ENCODE assay signal across 15 mouse cellular contexts in genomic region chr5:103998739-103999138, GRCm38 (mm10). TPM values are rescaled to one million over a fixed set of nuclear protein-coding genes. Genes with fewer than 3 reads are reported as not detected.
DNase-seq lines count a peak whose midpoint lies in the region; ATAC-seq and TF ChIP-seq lines count a peak whose summit lies in the region.
"Had no signal": no experiment of that assay in that cellular context is flagged by ENCODE, and none has a peak within 500 bp of the region (broad histone marks: within the 10 kb centered on the region; RNA-seq: fewer than 3 reads in every experiment).

No protein-coding gene starts in this region.

- 0 out of 2 replicates have a peak, but pooled peaks cover 3% of the 10 kb centered on the region for H3K4me1 ChIP-seq in forebrain, embryonic 14.5 days (ENCODE audit: control insufficient read depth, insufficient read depth, low read length)
- H3K4me1 ChIP-seq in forebrain, postnatal 0 days (ENCODE audit: insufficient read depth) = no peaks in the 10 kb centered on the region
- H3K4me1 ChIP-seq in olfactory bulb, adult 2 months (ENCODE audit: control insufficient read depth, insufficient read depth, low read length) = 0 out of 2 replicates have a peak, but pooled peaks cover 3% of the 10 kb centered on the region
- H3K4me1 ChIP-seq in embryonic facial prominence, embryonic 10.5 days = peaks cover 12% of the 10 kb centered on the region
- H3K4me1 ChIP-seq: stomach, embryonic 15.5 days had no signal

- no peak for TF ChIP-seq CTCF in forebrain, postnatal 0 days (IDR thresholded peaks at IDR 0.05; ENCODE audit: low read depth)
- no peak for TF ChIP-seq CTCF in olfactory bulb, adult 2 months (IDR thresholded peaks at IDR 0.05; ENCODE audit: insufficient read depth, low read depth, low read length)

- H3K27ac ChIP-seq in forebrain, embryonic 14.5 days (ENCODE audit: low read depth, low read length) = no peak overlapping the region
- no peak overlapping the region for H3K27ac ChIP-seq in forebrain, postnatal 0 days (ENCODE audit: low read depth, low read length)
- H3K27ac ChIP-seq in olfactory bulb, adult 2 months (ENCODE audit: insufficient read depth, low read depth, low read length) = 0 out of 2 replicates have a peak overlapping the region, but pooled peaks have one; percentile 41
- H3K27ac ChIP-seq in embryonic facial prominence, embryonic 10.5 days (replicated peaks) = no peak overlapping the region
- H3K27ac ChIP-seq: forebrain, embryonic 15.5 days; intestine, embryonic 15.5 days; liver, embryonic 13.5 days; stomach, embryonic 15.5 days had no signal

- peak; percentile 34 for DNase-seq in forebrain, embryonic 14.5 days (ENCODE audit: low spot score)
- DNase-seq in forebrain, postnatal 0 days = no peak
- peak; percentile 14 for DNase-seq in right cerebral cortex, adult 18-20 months
- DNase-seq in right cerebral cortex, postnatal 10 days (ENCODE audit: low spot score in 2 of 2) = no peak
- DNase-seq in cerebellum, postnatal 25 days = peak; percentile 56 to 79
- no peak for DNase-seq in gastrocnemius, postnatal 25 days
- no peak for DNase-seq in embryonic facial prominence, embryonic 10.5 days (ENCODE audit: low spot score)
- DNase-seq: B cell, adult 2 months; liver, embryonic 13.5 days had no signal

- no peaks in the 10 kb centered on the region for H3K27me3 ChIP-seq in forebrain, embryonic 14.5 days (replicated peaks; ENCODE audit: control insufficient read depth, insufficient read depth, low read length)
- no peaks in the 10 kb centered on the region for H3K27me3 ChIP-seq in forebrain, postnatal 0 days (ENCODE audit: insufficient read depth, low read length)
- H3K27me3 ChIP-seq in embryonic facial prominence, embryonic 10.5 days (replicated peaks; ENCODE audit: low read depth, poor library complexity, severe bottlenecking) = peaks cover 2% of the 10 kb centered on the region; the same call in 1 of the 2 replicates
- H3K27me3 ChIP-seq: forebrain, embryonic 15.5 days; intestine, embryonic 15.5 days; liver, embryonic 13.5 days; stomach, embryonic 15.5 days had no signal

- WGBS in forebrain, embryonic 14.5 days = 58% methylated on average over 5 of the region's 5 CpGs
- 48% methylated on average over 5 of the region's 5 CpGs for WGBS in forebrain, postnatal 0 days
- 31% methylated on average over 5 of the region's 5 CpGs for WGBS in olfactory bulb, adult 2 months
- WGBS in embryonic facial prominence, embryonic 10.5 days = 77% methylated on average over 5 of the region's 5 CpGs

- no peak overlapping the region for H3K4me2 ChIP-seq in forebrain, embryonic 14.5 days (ENCODE audit: low read length)
- no peak overlapping the region for H3K4me2 ChIP-seq in forebrain, postnatal 0 days (ENCODE audit: low read depth)
- H3K4me2 ChIP-seq: forebrain, embryonic 15.5 days; intestine, embryonic 15.5 days; liver, embryonic 13.5 days; stomach, embryonic 15.5 days had no signal

- no peak for TF ChIP-seq POLR2A in olfactory bulb, adult 2 months (IDR thresholded peaks at IDR 0.05; ENCODE audit: insufficient read depth, low read depth, low read length)

- no peak overlapping the region for H3K4me3 ChIP-seq in forebrain, embryonic 14.5 days (ENCODE audit: low read depth, low read length)
- H3K4me3 ChIP-seq in forebrain, postnatal 0 days (ENCODE audit: low read depth, low read length) = no peak overlapping the region
- H3K4me3 ChIP-seq in olfactory bulb, adult 2 months (ENCODE audit: insufficient read depth, low read depth, low read length) = no peak overlapping the region
- no peak overlapping the region for H3K4me3 ChIP-seq in embryonic facial prominence, embryonic 10.5 days
- H3K4me3 ChIP-seq: forebrain, embryonic 15.5 days; intestine, embryonic 15.5 days; liver, embryonic 13.5 days; stomach, embryonic 15.5 days had no signal

- no peak for ATAC-seq in forebrain, embryonic 14.5 days
- ATAC-seq in forebrain, postnatal 0 days = no peak
- ATAC-seq: forebrain, embryonic 15.5 days; intestine, embryonic 15.5 days had no signal

- H3K36me3 ChIP-seq in forebrain, embryonic 14.5 days (ENCODE audit: control insufficient read depth, insufficient read depth, low read length) = no peaks in the 10 kb centered on the region
- H3K36me3 ChIP-seq in forebrain, postnatal 0 days (ENCODE audit: insufficient read depth) = no peaks in the 10 kb centered on the region
- H3K36me3 ChIP-seq in embryonic facial prominence, embryonic 10.5 days (replicated peaks) = no peaks in the 10 kb centered on the region
- H3K36me3 ChIP-seq: forebrain, embryonic 15.5 days; intestine, embryonic 15.5 days; liver, embryonic 13.5 days; stomach, embryonic 15.5 days had no signal

- no peaks in the 10 kb centered on the region for H3K9me3 ChIP-seq in forebrain, embryonic 14.5 days (replicated peaks; ENCODE audit: control insufficient read depth, low read length)
- no peaks in the 10 kb centered on the region for H3K9me3 ChIP-seq in forebrain, postnatal 0 days (ENCODE audit: low read length)
- H3K9me3 ChIP-seq in embryonic facial prominence, embryonic 10.5 days = no peaks in the 10 kb centered on the region
- H3K9me3 ChIP-seq: forebrain, embryonic 15.5 days; intestine, embryonic 15.5 days; liver, embryonic 13.5 days; stomach, embryonic 15.5 days had no signal

- no peak overlapping the region for H3K9ac ChIP-seq in forebrain, embryonic 14.5 days (ENCODE audit: low read length)
- no peak overlapping the region for H3K9ac ChIP-seq in forebrain, postnatal 0 days
- H3K9ac ChIP-seq: forebrain, embryonic 15.5 days; intestine, embryonic 15.5 days; liver, embryonic 13.5 days; stomach, embryonic 15.5 days had no signal

RNA-seq across cellular contexts. Expression of gene Hsd17b13, which starts 21.5 kb away (rescaled TPM):
- not detected in 2 replicates for polyA plus RNA-seq in forebrain, embryonic 14.5 days (2014; fragmentation: Nextera tagmentation; extraction: Ambion mirVana)
- total RNA-seq in forebrain, postnatal 0 days (2014; rRNA removed) = not detected in 2 replicates
- polyA plus RNA-seq in forebrain, postnatal 0 days (2015; fragmentation: Nextera tagmentation; extraction: Ambion mirVana) = 0.16 and 0.21 TPM in 2 replicates
- not detected in 2 replicates for polyA plus RNA-seq in olfactory bulb, adult 2 months (2012; ENCODE audit: insufficient read depth, insufficient read length, low replicate concordance, missing spikeins)
- not detected for total RNA-seq in gastrocnemius, postnatal 25 days (2021)
- polyA plus RNA-seq in embryonic facial prominence, embryonic 10.5 days (2016; fragmentation: Nextera tagmentation; extraction: Ambion mirVana) = not detected in 2 replicates
- total RNA-seq: layer of hippocampus, postnatal 25 days had no signal
- polyA plus RNA-seq: forebrain, embryonic 15.5 days; midbrain, embryonic 14.5 days had no signal

RNA-seq across cellular contexts. Expression of gene Hsd17b11, which starts 23.0 kb away (rescaled TPM):
- polyA plus RNA-seq in forebrain, embryonic 14.5 days (2014; fragmentation: Nextera tagmentation; extraction: Ambion mirVana) = 1.6 and 2.0 TPM in 2 replicates
- total RNA-seq in forebrain, postnatal 0 days (2014; rRNA removed) = 10.9 and 15.8 TPM in 2 replicates
- polyA plus RNA-seq in forebrain, postnatal 0 days (2015; fragmentation: Nextera tagmentation; extraction: Ambion mirVana) = 3.2 and 4.6 TPM in 2 replicates
- polyA plus RNA-seq in olfactory bulb, adult 2 months (2012; ENCODE audit: insufficient read depth, insufficient read length, low replicate concordance, missing spikeins) = not detected in 2 replicates
- 1 to 10 TPM; 7.8 to 8.3 TPM for total RNA-seq in gastrocnemius, postnatal 25 days (2021)
- 2.1 and 2.6 TPM in 2 replicates for polyA plus RNA-seq in embryonic facial prominence, embryonic 10.5 days (2016; fragmentation: Nextera tagmentation; extraction: Ambion mirVana)

RNA-seq across cellular contexts. Expression of gene Nudt9, which starts 47.4 kb away (rescaled TPM):
- polyA plus RNA-seq in forebrain, embryonic 14.5 days (2014; fragmentation: Nextera tagmentation; extraction: Ambion mirVana) = 55.9 and 56.8 TPM in 2 replicates
- 50.3 and 55.3 TPM in 2 replicates for total RNA-seq in forebrain, postnatal 0 days (2014; rRNA removed)
- 72.4 and 73.8 TPM in 2 replicates for polyA plus RNA-seq in forebrain, postnatal 0 days (2015; fragmentation: Nextera tagmentation; extraction: Ambion mirVana)
- polyA plus RNA-seq in olfactory bulb, adult 2 months (2012; ENCODE audit: insufficient read depth, insufficient read length, low replicate concordance, missing spikeins) = not detected in 2 replicates
- 10 to 100 TPM; 50.4 to 55.4 TPM for total RNA-seq in gastrocnemius, postnatal 25 days (2021)
- polyA plus RNA-seq in embryonic facial prominence, embryonic 10.5 days (2016; fragmentation: Nextera tagmentation; extraction: Ambion mirVana) = 63.1 and 65.1 TPM in 2 replicates

Comparison
In these comparisons a context has a peak if more than half of its experiments do, and no peak if none do; other contexts are left out.
1. DNase-seq: peak in forebrain, embryonic 14.5 days (single experiment), right cerebral cortex, adult 18-20 months (single experiment) and cerebellum, postnatal 25 days (2 of 2); none in forebrain, postnatal 0 days (single experiment), right cerebral cortex, postnatal 10 days (0 of 2), gastrocnemius, postnatal 25 days (single experiment) and embryonic facial prominence, embryonic 10.5 days (single experiment).